Mouse (Mus musculus): Measurements from ENCODE around the gene Gm21969. TPM values are rescaled to one million over a fixed set of nuclear protein-coding genes. Genes with fewer than 3 reads are reported as not detected.

Gm21969 gene
- polyA plus RNA-seq, 1 experiment from 2014 or later, result not detected

DNA sequence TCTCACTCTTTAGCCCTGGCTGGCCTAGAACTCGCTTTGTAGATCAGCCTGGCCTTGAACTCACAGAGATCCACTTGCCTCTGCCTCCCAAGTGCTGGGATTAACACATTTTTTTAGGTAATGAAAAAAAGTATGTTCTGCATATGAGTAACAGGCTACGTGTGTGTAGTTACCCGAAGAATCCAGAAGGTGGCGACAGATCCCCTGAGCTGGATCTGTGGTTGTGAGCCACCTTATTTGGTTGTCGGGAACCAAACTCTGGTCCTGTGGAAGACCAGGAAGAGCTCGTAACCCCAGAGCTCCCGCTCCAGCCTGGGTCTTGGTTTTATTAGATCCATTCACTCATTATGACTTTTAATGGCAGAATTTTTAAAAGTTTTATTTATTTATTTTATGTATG lies 43.9 kb downstream of the Gm21969 start:
- H3K9ac ChIP-seq (replicated peaks; ENCODE audit: low read length), result no peak overlapping the region
- H3K4me2 ChIP-seq (ENCODE audit: low read depth, low read length), result no peak overlapping the region
- DNase-seq (ENCODE audit: low spot score) (peak; percentile 51), ATAC-seq (replicated peaks; ENCODE audit: insufficient number of reproducible peaks, low FRiP score, low TSS enrichment, low read depth) (no peak)
- 77% methylated on average over 7 of the region's 7 CpGs for WGBS
- H3K27ac ChIP-seq (replicated peaks; ENCODE audit: low read depth, low read length), result no peak overlapping the region
- peaks cover 3% of the 10 kb centered on the region; the same call in 1 of the 2 replicates for H3K4me1 ChIP-seq (ENCODE audit: control insufficient read depth, insufficient read depth, low read length)
- H3K27me3 ChIP-seq (ENCODE audit: control insufficient read depth, insufficient read depth, low read length), result peaks cover 11% of the 10 kb centered on the region; the same call in 1 of the 2 replicates
- H3K36me3 ChIP-seq (replicated peaks; ENCODE audit: control insufficient read depth, insufficient read depth, low read depth, low read length), result no peaks in the 10 kb centered on the region
- no peak overlapping the region for H3K4me3 ChIP-seq (ENCODE audit: low read depth, low read length)
- no peaks in the 10 kb centered on the region for H3K9me3 ChIP-seq (replicated peaks; ENCODE audit: control insufficient read depth, low read length)

- 83% methylated on average over 15 of the region's 15 CpGs for WGBS
- no peak for ATAC-seq (replicated peaks; ENCODE audit: insufficient number of reproducible peaks, low FRiP score, low TSS enrichment, low read depth)
- DNase-seq (ENCODE audit: low spot score), result no peak
- Histone ChIP-seq H3K4me3 (ENCODE audit: low read depth, low read length) (no peak overlapping the region), H3K4me1 (ENCODE audit: control insufficient read depth, insufficient read depth, low read length) (no peaks in the 10 kb centered on the region), H3K4me2 (ENCODE audit: low read depth, low read length) (no peak overlapping the region), H3K36me3 (replicated peaks; ENCODE audit: control insufficient read depth, insufficient read depth, low read depth, low read length) (no peaks in the 10 kb centered on the region), H3K27ac (replicated peaks; ENCODE audit: low read depth, low read length) (no peak overlapping the region), H3K9me3 (replicated peaks; ENCODE audit: control insufficient read depth, low read length) (no peaks in the 10 kb centered on the region), H3K27me3 (ENCODE audit: control insufficient read depth, insufficient read depth, low read length) (no peaks in the 10 kb centered on the region), H3K9ac (replicated peaks; ENCODE audit: low read length) (no peak overlapping the region)
These were observed 47.2 kb downstream of the Gm21969 start for GRCm38 (mm10) chr4:139650086-139650743.

DNA sequence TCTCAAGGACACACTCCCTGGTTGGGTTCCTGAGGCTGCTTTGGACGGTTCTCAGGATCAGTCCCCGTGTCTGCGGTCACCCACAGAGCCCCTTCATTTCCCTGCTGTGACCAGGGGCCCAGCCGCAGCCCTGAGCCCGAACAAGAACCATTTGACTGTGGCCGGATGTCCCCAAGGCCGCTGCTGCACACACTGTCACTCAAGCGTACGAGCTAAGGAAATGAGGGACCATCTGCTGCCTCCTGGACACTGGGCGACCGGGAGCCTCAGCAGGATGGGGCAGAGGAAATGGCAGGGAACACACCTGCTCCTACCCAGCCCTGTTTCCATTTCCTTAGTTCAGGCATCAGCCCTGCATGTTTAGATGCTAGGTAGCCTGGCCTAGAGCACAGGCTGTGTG lies 47.9 kb downstream of the Gm21969 start:
- Histone ChIP-seq H3K36me3 (replicated peaks; ENCODE audit: control insufficient read depth, insufficient read depth, low read depth, low read length) (no peaks in the 10 kb centered on the region), H3K27ac (replicated peaks; ENCODE audit: low read depth, low read length) (no peak overlapping the region), H3K4me1 (ENCODE audit: control insufficient read depth, insufficient read depth, low read length) (no peaks in the 10 kb centered on the region), H3K27me3 (ENCODE audit: control insufficient read depth, insufficient read depth, low read length) (no peaks in the 10 kb centered on the region), H3K4me2 (ENCODE audit: low read depth, low read length) (no peak overlapping the region), H3K4me3 (ENCODE audit: low read depth, low read length) (no peak overlapping the region), H3K9me3 (replicated peaks; ENCODE audit: control insufficient read depth, low read length) (no peaks in the 10 kb centered on the region), H3K9ac (replicated peaks; ENCODE audit: low read length) (no peak overlapping the region)
- ATAC-seq (replicated peaks; ENCODE audit: insufficient number of reproducible peaks, low FRiP score, low TSS enrichment, low read depth) (no peak), DNase-seq (ENCODE audit: low spot score) (no peak)
- 62% methylated on average over 11 of the region's 11 CpGs for WGBS

GRCm38 (mm10) chr4:139653238-139653637 lies 50.3 kb downstream of the Gm21969 start, which contains the start of gene Tas1r2:
TSS of gene Tas1r2 (plus strand) at chr4:139653538.
- Histone ChIP-seq H3K27me3 (ENCODE audit: control insufficient read depth, insufficient read depth, low read length) (no peaks in the 10 kb centered on the region), H3K4me3 (ENCODE audit: low read depth, low read length) (no peak within 1 kb of the TSS), H3K9ac (replicated peaks; ENCODE audit: low read length) (no peak within 1 kb of the TSS), H3K4me1 (ENCODE audit: control insufficient read depth, insufficient read depth, low read length) (no peaks in the 10 kb centered on the region), H3K4me2 (ENCODE audit: low read depth, low read length) (no peak within 1 kb of the TSS), H3K9me3 (replicated peaks; ENCODE audit: control insufficient read depth, low read length) (no peaks in the 10 kb centered on the region), H3K36me3 (replicated peaks; ENCODE audit: control insufficient read depth, insufficient read depth, low read depth, low read length) (no peaks in the 10 kb centered on the region), H3K27ac (replicated peaks; ENCODE audit: low read depth, low read length) (no peak within 1 kb of the TSS)
- ATAC-seq (replicated peaks; ENCODE audit: insufficient number of reproducible peaks, low FRiP score, low TSS enrichment, low read depth), result 0 out of 2 replicates have a peak, but pooled peaks have one; percentile 36
- DNase-seq (ENCODE audit: low spot score), result no peak
- WGBS, result 84% methylated on average over 8 of the region's 8 CpGs

- Histone ChIP-seq H3K36me3 (replicated peaks; ENCODE audit: control insufficient read depth, insufficient read depth, low read depth, low read length) (no peaks in the 10 kb centered on the region), H3K9me3 (replicated peaks; ENCODE audit: control insufficient read depth, low read length) (no peaks in the 10 kb centered on the region), H3K4me3 (ENCODE audit: low read depth, low read length) (no peak overlapping the region), H3K27ac (replicated peaks; ENCODE audit: low read depth, low read length) (no peak overlapping the region), H3K27me3 (ENCODE audit: control insufficient read depth, insufficient read depth, low read length) (no peaks in the 10 kb centered on the region), H3K4me1 (ENCODE audit: control insufficient read depth, insufficient read depth, low read length) (no peaks in the 10 kb centered on the region), H3K9ac (replicated peaks; ENCODE audit: low read length) (no peak overlapping the region), H3K4me2 (ENCODE audit: low read depth, low read length) (no peak overlapping the region)
- no peak for DNase-seq (ENCODE audit: low spot score)
- WGBS, result 86% methylated on average over 14 of the region's 14 CpGs
- ATAC-seq (replicated peaks; ENCODE audit: insufficient number of reproducible peaks, low FRiP score, low TSS enrichment, low read depth), result no peak
These were observed 58.9 kb downstream of the Gm21969 start for GRCm38 (mm10) chr4:139661897-139662296.

GRCm38 (mm10) chr4:139667632-139668031 lies 64.6 kb downstream of the Gm21969 start:
- no peak for DNase-seq (ENCODE audit: low spot score)
- Histone ChIP-seq H3K4me3 (ENCODE audit: low read depth, low read length) (no peak overlapping the region), H3K36me3 (replicated peaks; ENCODE audit: control insufficient read depth, insufficient read depth, low read depth, low read length) (no peaks in the 10 kb centered on the region), H3K27me3 (ENCODE audit: control insufficient read depth, insufficient read depth, low read length) (no peaks in the 10 kb centered on the region), H3K9me3 (replicated peaks; ENCODE audit: control insufficient read depth, low read length) (no peaks in the 10 kb centered on the region), H3K4me2 (ENCODE audit: low read depth, low read length) (no peak overlapping the region), H3K27ac (replicated peaks; ENCODE audit: low read depth, low read length) (no peak overlapping the region), H3K4me1 (ENCODE audit: control insufficient read depth, insufficient read depth, low read length) (no peaks in the 10 kb centered on the region), H3K9ac (replicated peaks; ENCODE audit: low read length) (no peak overlapping the region)
- 67% methylated on average over 6 of the region's 6 CpGs for WGBS
- no peak for ATAC-seq (replicated peaks; ENCODE audit: insufficient number of reproducible peaks, low FRiP score, low TSS enrichment, low read depth)

GRCm38 (mm10) chr4:139669847-139670246 lies 66.9 kb downstream of the Gm21969 start:
- Histone ChIP-seq H3K4me2 (ENCODE audit: low read depth, low read length) (no peak overlapping the region), H3K36me3 (replicated peaks; ENCODE audit: control insufficient read depth, insufficient read depth, low read depth, low read length) (no peaks in the 10 kb centered on the region), H3K4me1 (ENCODE audit: control insufficient read depth, insufficient read depth, low read length) (no peaks in the 10 kb centered on the region), H3K27ac (replicated peaks; ENCODE audit: low read depth, low read length) (no peak overlapping the region), H3K27me3 (ENCODE audit: control insufficient read depth, insufficient read depth, low read length) (no peaks in the 10 kb centered on the region), H3K4me3 (ENCODE audit: low read depth, low read length) (no peak overlapping the region), H3K9me3 (replicated peaks; ENCODE audit: control insufficient read depth, low read length) (no peaks in the 10 kb centered on the region), H3K9ac (replicated peaks; ENCODE audit: low read length) (no peak overlapping the region)
- 21% methylated on average over 6 of the region's 6 CpGs for WGBS
- DNase-seq (ENCODE audit: low spot score), result peak; percentile 81
- ATAC-seq (replicated peaks; ENCODE audit: insufficient number of reproducible peaks, low FRiP score, low TSS enrichment, low read depth), result 0 out of 2 replicates have a peak, but pooled peaks have one; percentile 54

- ATAC-seq (replicated peaks; ENCODE audit: insufficient number of reproducible peaks, low FRiP score, low TSS enrichment, low read depth) (no peak), DNase-seq (ENCODE audit: low spot score) (peak; percentile 45)
- WGBS, result 45% methylated on average over 9 of the region's 9 CpGs
- no peaks in the 10 kb centered on the region for H3K4me1 ChIP-seq (ENCODE audit: control insufficient read depth, insufficient read depth, low read length)
- no peak overlapping the region for H3K27ac ChIP-seq (replicated peaks; ENCODE audit: low read depth, low read length)
- no peak overlapping the region for H3K4me2 ChIP-seq (ENCODE audit: low read depth, low read length)
- H3K27me3 ChIP-seq (ENCODE audit: control insufficient read depth, insufficient read depth, low read length), result no peaks in the 10 kb centered on the region
- H3K4me3 ChIP-seq (ENCODE audit: low read depth, low read length), result no peak overlapping the region
- no peaks in the 10 kb centered on the region for H3K9me3 ChIP-seq (replicated peaks; ENCODE audit: control insufficient read depth, low read length)
- H3K9ac ChIP-seq (replicated peaks; ENCODE audit: low read length), result no peak overlapping the region
- no peaks in the 10 kb centered on the region for H3K36me3 ChIP-seq (replicated peaks; ENCODE audit: control insufficient read depth, insufficient read depth, low read depth, low read length)
These were observed 72.7 kb downstream of the Gm21969 start for GRCm38 (mm10) chr4:139675696-139676095.

All from embryonic facial prominence, embryonic 11.5 days (tissue).